Mouse (Mus musculus) granulocyte monocyte progenitor cell, adult 5-6 weeks (primary cell): ENCODE data around the gene Cdc42bpg. TPM values are rescaled to one million over a fixed set of nuclear protein-coding genes. Genes with fewer than 3 reads are reported as not detected.

Source experiments
- total RNA-seq, 2 experiments: library from RNA; stranded (forward) in 1 of 2; stranded (reverse) in 1 of 2; fragments of 200-712, 200-1000 nt in 1 of 2; fragments of >200 nt in 1 of 2; fragmentation: Nextera tagmentation in 1 of 2; gene quantifications; 2 replicates each; pipeline ENCODE4 v1.2.3; 2014 to 2017

The Cdc42bpg gene
- total RNA-seq, 2 experiments from 2014 or later, result 2.6 to 3.6 TPM

Other genes with a start within 250 kb of the Cdc42bpg start
- 39.7 and 52.3 TPM in 2 replicates for gene Mrpl49, start 248.7 kb upstream of the Cdc42bpg start, total RNA-seq (2014; fragmentation: Nextera tagmentation)
- gene Mrpl49, start 248.7 kb upstream of the Cdc42bpg start, total RNA-seq (2017), result 45.2 and 46.1 TPM in 2 replicates
- gene Fau, start 248.6 kb upstream of the Cdc42bpg start, total RNA-seq (2014; fragmentation: Nextera tagmentation), result 2,326 and 2,717 TPM in 2 replicates
- 1,639 and 2,001 TPM in 2 replicates for gene Fau, start 248.6 kb upstream of the Cdc42bpg start, total RNA-seq (2017)
- gene Znhit2, start 245.3 kb upstream of the Cdc42bpg start, total RNA-seq (2014; fragmentation: Nextera tagmentation), result 5.0 and 17.6 TPM in 2 replicates
- gene Znhit2, start 245.3 kb upstream of the Cdc42bpg start, total RNA-seq (2017), result 13.7 and 17.6 TPM in 2 replicates
- gene Tm7sf2, start 238.1 kb upstream of the Cdc42bpg start, total RNA-seq (2014; fragmentation: Nextera tagmentation), result 14.4 and 19.3 TPM in 2 replicates
- 3.4 and 4.0 TPM in 2 replicates for gene Tm7sf2, start 238.1 kb upstream of the Cdc42bpg start, total RNA-seq (2017)
- gene Vps51, start 229.2 kb upstream of the Cdc42bpg start, total RNA-seq (2014; fragmentation: Nextera tagmentation), result 33.1 and 44.0 TPM in 2 replicates
- gene Vps51, start 229.2 kb upstream of the Cdc42bpg start, total RNA-seq (2017), result 48.0 and 48.5 TPM in 2 replicates
- not detected in 2 replicates for gene Tmem262, start 226.4 kb upstream of the Cdc42bpg start, total RNA-seq (2014; fragmentation: Nextera tagmentation)
- not detected in 2 replicates for gene Tmem262, start 226.4 kb upstream of the Cdc42bpg start, total RNA-seq (2017)
- not detected in 2 replicates for gene Gm28374, start 224.2 kb upstream of the Cdc42bpg start, total RNA-seq (2014; fragmentation: Nextera tagmentation)
- gene Gm28374, start 224.2 kb upstream of the Cdc42bpg start, total RNA-seq (2017), result not detected in 2 replicates
- gene Zfpl1, start 221.5 kb upstream of the Cdc42bpg start, total RNA-seq (2014; fragmentation: Nextera tagmentation), result 11.9 and 21.6 TPM in 2 replicates
- 19.9 and 30.2 TPM in 2 replicates for gene Zfpl1, start 221.5 kb upstream of the Cdc42bpg start, total RNA-seq (2017)
- gene Cdca5, start 221.5 kb upstream of the Cdc42bpg start, total RNA-seq (2014; fragmentation: Nextera tagmentation), result 39.0 and 43.6 TPM in 2 replicates
- 34.8 and 42.1 TPM in 2 replicates for gene Cdca5, start 221.5 kb upstream of the Cdc42bpg start, total RNA-seq (2017)
- gene AC131692.1, start 212.0 kb upstream of the Cdc42bpg start, total RNA-seq (2014; fragmentation: Nextera tagmentation), result 2.7 TPM in 1 of 2 replicates, not detected in the other
- gene AC131692.1, start 212.0 kb upstream of the Cdc42bpg start, total RNA-seq (2017), result 2.2 TPM in 1 of 2 replicates, not detected in the other
- 0.28 and 1.1 TPM in 2 replicates for gene Naaladl1, start 200.7 kb upstream of the Cdc42bpg start, total RNA-seq (2014; fragmentation: Nextera tagmentation)
- gene Naaladl1, start 200.7 kb upstream of the Cdc42bpg start, total RNA-seq (2017), result not detected in 2 replicates
- gene Sac3d1, start 187.8 kb upstream of the Cdc42bpg start, total RNA-seq (2014; fragmentation: Nextera tagmentation), result 8.5 and 10.2 TPM in 2 replicates
- 5.9 and 7.2 TPM in 2 replicates for gene Sac3d1, start 187.8 kb upstream of the Cdc42bpg start, total RNA-seq (2017)
- 31.2 and 31.3 TPM in 2 replicates for gene Snx15, start 178.2 kb upstream of the Cdc42bpg start, total RNA-seq (2014; fragmentation: Nextera tagmentation)
- gene Snx15, start 178.2 kb upstream of the Cdc42bpg start, total RNA-seq (2017), result 9.7 and 11.2 TPM in 2 replicates
- gene Batf2, start 165.5 kb upstream of the Cdc42bpg start, total RNA-seq (2014; fragmentation: Nextera tagmentation), result 5.1 TPM in 1 of 2 replicates, not detected in the other
- 0.77 and 2.3 TPM in 2 replicates for gene Batf2, start 165.5 kb upstream of the Cdc42bpg start, total RNA-seq (2017)
- 22.6 and 37.1 TPM in 2 replicates for gene Arl2, start 164.9 kb upstream of the Cdc42bpg start, total RNA-seq (2014; fragmentation: Nextera tagmentation)
- 27.1 and 30.7 TPM in 2 replicates for gene Arl2, start 164.9 kb upstream of the Cdc42bpg start, total RNA-seq (2017)
- not detected in 2 replicates for gene Majin, start 122.1 kb upstream of the Cdc42bpg start, total RNA-seq (2014; fragmentation: Nextera tagmentation)
- not detected in 2 replicates for gene Majin, start 122.1 kb upstream of the Cdc42bpg start, total RNA-seq (2017)
- gene Gpha2, start 80.1 kb upstream of the Cdc42bpg start, total RNA-seq (2014; fragmentation: Nextera tagmentation), result not detected in 2 replicates
- gene Gpha2, start 80.1 kb upstream of the Cdc42bpg start, total RNA-seq (2017), result not detected in 2 replicates
- gene Ppp2r5b, start 70.6 kb upstream of the Cdc42bpg start, total RNA-seq (2014; fragmentation: Nextera tagmentation), result 3.0 and 3.1 TPM in 2 replicates
- 1.9 and 3.7 TPM in 2 replicates for gene Ppp2r5b, start 70.6 kb upstream of the Cdc42bpg start, total RNA-seq (2017)
- gene Atg2a, start 64.8 kb upstream of the Cdc42bpg start, total RNA-seq (2014; fragmentation: Nextera tagmentation), result 18.3 and 30.9 TPM in 2 replicates
- gene Atg2a, start 64.8 kb upstream of the Cdc42bpg start, total RNA-seq (2017), result 5.5 and 8.3 TPM in 2 replicates
- 20.4 and 20.6 TPM in 2 replicates for gene Ehd1, start 29.7 kb upstream of the Cdc42bpg start, total RNA-seq (2014; fragmentation: Nextera tagmentation)
- gene Ehd1, start 29.7 kb upstream of the Cdc42bpg start, total RNA-seq (2017), result 16.2 and 21.6 TPM in 2 replicates
- gene Men1, start 28.5 kb downstream of the Cdc42bpg start, total RNA-seq (2014; fragmentation: Nextera tagmentation), result 37.7 and 54.2 TPM in 2 replicates
- 30.5 and 33.4 TPM in 2 replicates for gene Men1, start 28.5 kb downstream of the Cdc42bpg start, total RNA-seq (2017)
- 50.7 and 54.7 TPM in 2 replicates for gene Map4k2, start 34.7 kb downstream of the Cdc42bpg start, total RNA-seq (2014; fragmentation: Nextera tagmentation)
- gene Map4k2, start 34.7 kb downstream of the Cdc42bpg start, total RNA-seq (2017), result 26.1 and 30.6 TPM in 2 replicates
- gene Sf1, start 57.2 kb downstream of the Cdc42bpg start, total RNA-seq (2014; fragmentation: Nextera tagmentation), result 286 and 301 TPM in 2 replicates
- 187 and 209 TPM in 2 replicates for gene Sf1, start 57.2 kb downstream of the Cdc42bpg start, total RNA-seq (2017)
- gene Pygm, start 77.9 kb downstream of the Cdc42bpg start, total RNA-seq (2014; fragmentation: Nextera tagmentation), result 0.92 and 6.9 TPM in 2 replicates
- gene Pygm, start 77.9 kb downstream of the Cdc42bpg start, total RNA-seq (2017), result 0.41 TPM in 1 of 2 replicates, not detected in the other
- gene Rasgrp2, start 92.9 kb downstream of the Cdc42bpg start, total RNA-seq (2014; fragmentation: Nextera tagmentation), result 279 and 345 TPM in 2 replicates
- 308 and 310 TPM in 2 replicates for gene Rasgrp2, start 92.9 kb downstream of the Cdc42bpg start, total RNA-seq (2017)
- not detected in 2 replicates for gene Nrxn2, start 112.3 kb downstream of the Cdc42bpg start, total RNA-seq (2014; fragmentation: Nextera tagmentation)
- not detected in 2 replicates for gene Nrxn2, start 112.3 kb downstream of the Cdc42bpg start, total RNA-seq (2017)
- gene Slc22a12, start 236.6 kb downstream of the Cdc42bpg start, total RNA-seq (2014; fragmentation: Nextera tagmentation), result not detected in 2 replicates
- gene Slc22a12, start 236.6 kb downstream of the Cdc42bpg start, total RNA-seq (2017), result not detected in 2 replicates